In genomic region chr7:70337581-70338264, GRCm38 (mm10) we compare ENCODE assay signal across 8 mouse cellular contexts. TPM values are rescaled to one million over a fixed set of nuclear protein-coding genes. Genes with fewer than 3 reads are reported as not detected.
A peak's percentile ranks its signal among the peaks of the same experiment; 100 is the strongest.
DNase-seq lines count a peak whose midpoint lies in the region; ATAC-seq and TF ChIP-seq lines count a peak whose summit lies in the region.

No protein-coding gene starts in this region.

- no peak for DNase-seq in testis, postnatal 14 days (ENCODE audit: low spot score)
- DNase-seq in layer of hippocampus, postnatal 10 days (ENCODE audit: low spot score in 2 of 2) = no peak
- DNase-seq in cerebellum, adult 18-20 months = no peak

- no peaks in the 10 kb centered on the region; the same call in 1 of the 2 replicates for H3K27me3 ChIP-seq in testis, adult 2 months (ENCODE audit: control insufficient read depth, insufficient read depth, low read length)
- peaks cover 93% of the 10 kb centered on the region for H3K27me3 ChIP-seq in hindbrain, embryonic 13.5 days
- H3K27me3 ChIP-seq in liver, embryonic 15.5 days = peaks cover 77% of the 10 kb centered on the region
- peaks cover 6% of the 10 kb centered on the region; the same call in 1 of the 2 replicates for H3K27me3 ChIP-seq in stomach, embryonic 16.5 days (ENCODE audit: control insufficient read depth, insufficient read depth, low read length)

- ATAC-seq in hindbrain, embryonic 13.5 days (ENCODE audit: low FRiP score) = peak; percentile 55; the same call in 1 of the 2 replicates
- ATAC-seq in liver, embryonic 15.5 days (ENCODE audit: insufficient read depth) = no peak
- ATAC-seq in stomach, embryonic 16.5 days (ENCODE audit: insufficient read depth, low FRiP score) = peak; percentile 45
- no peak for ATAC-seq in erythroblast, adult 5-6 weeks (replicated peaks; ENCODE audit: low FRiP score, poor library complexity, severe bottlenecking)

- peak overlapping the region; percentile 75 for H3K4me3 ChIP-seq in testis, adult 2 months (ENCODE audit: control insufficient read depth, low read depth, low read length)
- H3K4me3 ChIP-seq in hindbrain, embryonic 13.5 days = peak overlapping the region; percentile 34
- peak overlapping the region; percentile 8; the same call in 1 of the 2 replicates for H3K4me3 ChIP-seq in liver, embryonic 15.5 days (replicated peaks)
- H3K4me3 ChIP-seq in stomach, embryonic 16.5 days (replicated peaks; ENCODE audit: low read length) = peak overlapping the region; percentile 43

- peak overlapping the region; percentile 49 for H3K4me2 ChIP-seq in hindbrain, embryonic 13.5 days
- peak overlapping the region; percentile 41 for H3K4me2 ChIP-seq in liver, embryonic 15.5 days
- peak overlapping the region; percentile 58 for H3K4me2 ChIP-seq in stomach, embryonic 16.5 days (ENCODE audit: low read depth, low read length)

- peak overlapping the region; percentile 67 for H3K9ac ChIP-seq in hindbrain, embryonic 13.5 days
- H3K9ac ChIP-seq in liver, embryonic 15.5 days = no peak overlapping the region
- peak overlapping the region; percentile 73 for H3K9ac ChIP-seq in stomach, embryonic 16.5 days (ENCODE audit: low read length)

- no peak for TF ChIP-seq POLR2A in testis, adult 2 months (IDR thresholded peaks at IDR 0.05; ENCODE audit: control insufficient read depth, low read depth, low read length)

- TF ChIP-seq CTCF in testis, adult 2 months (IDR thresholded peaks at IDR 0.05; ENCODE audit: control insufficient read depth, insufficient read depth, insufficient replicate concordance, low read depth, low read length) = no peak

- no peaks in the 10 kb centered on the region for H3K9me3 ChIP-seq in hindbrain, embryonic 13.5 days
- no peaks in the 10 kb centered on the region for H3K9me3 ChIP-seq in liver, embryonic 15.5 days (replicated peaks)
- no peaks in the 10 kb centered on the region for H3K9me3 ChIP-seq in stomach, embryonic 16.5 days (replicated peaks; ENCODE audit: control insufficient read depth, low read length)

- 1% methylated on average over 37 of the region's 37 CpGs for WGBS in hindbrain, embryonic 13.5 days
- 3% methylated on average over 37 of the region's 37 CpGs for WGBS in liver, embryonic 15.5 days (ENCODE audit: insufficient replicate concordance)
- WGBS in stomach, embryonic 16.5 days = 9% methylated on average over 37 of the region's 37 CpGs

- peaks cover 8% of the 10 kb centered on the region for H3K4me1 ChIP-seq in testis, adult 2 months (ENCODE audit: control insufficient read depth, insufficient read depth, low read length)
- H3K4me1 ChIP-seq in hindbrain, embryonic 13.5 days (replicated peaks) = peaks cover 39% of the 10 kb centered on the region
- H3K4me1 ChIP-seq in liver, embryonic 15.5 days (replicated peaks) = 0 out of 2 replicates have a peak, but pooled peaks cover 3% of the 10 kb centered on the region
- peaks cover 6% of the 10 kb centered on the region; the same call in 1 of the 2 replicates for H3K4me1 ChIP-seq in stomach, embryonic 16.5 days (ENCODE audit: control insufficient read depth, insufficient read depth, low read length)

- H3K36me3 ChIP-seq in testis, adult 2 months (ENCODE audit: control insufficient read depth, insufficient read depth, low read length) = no peaks in the 10 kb centered on the region
- H3K36me3 ChIP-seq in hindbrain, embryonic 13.5 days = no peaks in the 10 kb centered on the region
- no peaks in the 10 kb centered on the region for H3K36me3 ChIP-seq in liver, embryonic 15.5 days (replicated peaks)
- H3K36me3 ChIP-seq in stomach, embryonic 16.5 days (ENCODE audit: control insufficient read depth, insufficient read depth, low read length) = no peaks in the 10 kb centered on the region

- H3K27ac ChIP-seq in testis, adult 2 months (ENCODE audit: control insufficient read depth, insufficient read depth, low read depth, low read length) = peak overlapping the region; percentile 76
- H3K27ac ChIP-seq in hindbrain, embryonic 13.5 days = peak overlapping the region; percentile 79
- no peak overlapping the region for H3K27ac ChIP-seq in liver, embryonic 15.5 days (replicated peaks)
- H3K27ac ChIP-seq in stomach, embryonic 16.5 days (ENCODE audit: low read length) = peak overlapping the region; percentile 61

RNA-seq across cellular contexts. Expression of gene Nr2f2, which starts 28.8 kb away (rescaled TPM):
- 11.3 and 14.8 TPM in 2 replicates for polyA plus RNA-seq in testis, adult 2 months (2012; rRNA removed)
- polyA plus RNA-seq in hindbrain, embryonic 13.5 days (2015; fragmentation: Nextera tagmentation; extraction: Ambion mirVana) = 118 and 134 TPM in 2 replicates
- 6.5 and 6.7 TPM in 2 replicates for polyA plus RNA-seq in liver, embryonic 15.5 days (2015; fragmentation: Nextera tagmentation; extraction: Ambion mirVana)
- polyA plus RNA-seq in stomach, embryonic 16.5 days (2015; fragmentation: Nextera tagmentation; extraction: Ambion mirVana) = 52.5 and 64.6 TPM in 2 replicates
- 10 to 100 TPM; 59.5 to 66.7 TPM for total RNA-seq in layer of hippocampus, postnatal 10 days (2021)
- not detected in 2 replicates for total RNA-seq in erythroblast, adult 5-6 weeks (2015; ENCODE audit: low replicate concordance)
- total RNA-seq in erythroblast, adult 5-6 weeks (2017; ENCODE audit: low replicate concordance) = not detected in 2 replicates

Comparison
In these comparisons a context has a peak if more than half of its experiments do, and no peak if none do; other contexts are left out.
1. H3K4me3 ChIP-seq: peak in every context shown above with its lines; median percentile 75 in testis, adult 2 months; 43 in stomach, embryonic 16.5 days; 34 in hindbrain, embryonic 13.5 days; 8 in liver, embryonic 15.5 days.
2. ATAC-seq: peak in hindbrain, embryonic 13.5 days (single experiment) and stomach, embryonic 16.5 days (single experiment); none in liver, embryonic 15.5 days (single experiment) and erythroblast, adult 5-6 weeks (single experiment).
3. Peak in every context shown above with its lines, with median percentiles within 50 percentile points of each other: H3K4me2 ChIP-seq.